Mouse (Mus musculus): ENCODE data around the gene Cgn.
"Not testable (repeated sequence)": the region's sequence is repeated elsewhere in the genome, so short reads cannot be mapped to it uniquely, and the experiment has no call there.

GRCm38 (mm10) chr3:94757251-94758055 lies 28.8 kb downstream of the Cgn start:
- TF ChIP-seq GABPA (IDR thresholded peaks at IDR 0.05; ENCODE audit: insufficient replicate concordance, low read depth, low read length); CTCF (conservative IDR thresholded peaks at IDR 0.05 in 1 of 2, IDR thresholded peaks at IDR 0.05 in 1 of 2; ENCODE audit: low read depth in 2 of 2, low read length in 2 of 2); POLR2A (IDR thresholded peaks at IDR 0.05; ENCODE audit: low read depth, low read length); ZC3H11A (IDR thresholded peaks at IDR 0.05; ENCODE audit: low read depth, low read length); RCOR1 (conservative IDR thresholded peaks at IDR 0.05; ENCODE audit: low read depth, low read length); MAFK (IDR thresholded peaks at IDR 0.05; ENCODE audit: insufficient replicate concordance, low read length); NELFE (IDR thresholded peaks at IDR 0.05; ENCODE audit: low read depth, low read length); UBTF (IDR thresholded peaks at IDR 0.05; ENCODE audit: low read depth, low read length); MEF2A (IDR thresholded peaks at IDR 0.05; ENCODE audit: borderline replicate concordance, low read depth, low read length); MAZ (IDR thresholded peaks at IDR 0.05; ENCODE audit: low read depth, low read length); ZNF384 (IDR thresholded peaks at IDR 0.05; ENCODE audit: low read depth, low read length); NRF1 (IDR thresholded peaks at IDR 0.05; ENCODE audit: low read depth, low read length); EP300 (IDR thresholded peaks at IDR 0.05; ENCODE audit: low read length): not testable (repeated sequence)

Measured in CH12.LX (cell line).